10 mouse cellular contexts compared by ENCODE assay signal in the genomic region with DNA sequence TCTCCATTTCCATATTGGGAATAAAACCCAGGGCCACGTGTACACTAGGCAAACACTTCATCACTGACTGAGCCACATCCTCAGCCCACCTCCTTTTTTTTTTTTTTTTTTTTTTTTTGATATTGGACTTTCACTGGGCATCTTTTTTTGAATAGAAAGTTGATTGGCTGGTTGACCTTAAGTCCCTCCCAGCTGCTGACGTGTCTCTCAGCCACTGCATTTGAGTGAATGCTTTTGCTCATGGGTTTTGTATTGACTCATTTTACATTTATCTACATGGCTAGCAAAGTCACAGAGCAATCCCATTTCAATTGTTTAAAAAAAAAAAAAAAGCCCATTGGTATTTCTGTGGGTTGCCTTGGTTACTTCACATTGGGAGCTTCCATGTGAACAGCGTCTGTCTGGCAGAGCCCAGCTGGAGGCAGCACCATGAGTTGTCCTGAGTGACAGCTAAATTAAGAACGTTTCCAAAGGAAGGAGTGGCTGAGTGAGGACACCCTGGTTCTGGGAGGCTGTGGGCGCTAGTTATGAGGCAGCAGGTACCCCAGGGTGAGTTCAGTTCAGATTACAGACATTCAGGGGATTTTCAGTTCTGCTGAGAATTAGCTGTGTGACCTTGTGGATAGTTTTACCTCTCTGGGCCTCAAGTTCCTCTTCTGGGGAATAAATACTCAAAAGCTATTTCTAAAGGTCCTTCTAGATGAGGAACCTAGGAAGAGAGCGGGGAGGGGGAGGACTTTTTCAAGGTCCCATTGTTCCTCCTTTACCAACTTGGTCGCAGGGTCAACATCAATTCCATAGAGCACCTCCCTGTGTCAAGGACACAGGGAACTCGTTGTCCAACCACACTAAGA. TPM values are rescaled to one million over a fixed set of nuclear protein-coding genes. Genes with fewer than 3 reads are reported as not detected.
DNase-seq lines count a peak whose midpoint lies in the region.
"Had no signal": no experiment of that assay in that cellular context is flagged by ENCODE, and none has a peak within 500 bp of the region (broad histone marks: within the 10 kb centered on the region; RNA-seq: fewer than 3 reads in every experiment).

No protein-coding gene starts in this region.

- intact Hi-C loops in left cerebral cortex, postnatal 14 days (cut with DNase I): no loop called here
- intact Hi-C loops in left cerebral cortex, postnatal 4 days (cut with DNase I): no loop called here

- DNase-seq in left cerebral cortex, postnatal 14 days (ENCODE audit: low spot score in 2 of 2): peak; percentile 50 to 53
- no peak for DNase-seq in left cerebral cortex, postnatal 4 days
- peak; percentile 18 to 21 for DNase-seq in frontal cortex, postnatal 14 days (ENCODE audit: low spot score in 2 of 2)
- DNase-seq in layer of hippocampus, postnatal 14 days (ENCODE audit: low spot score in 2 of 2): peak; percentile 45 to 67
- peak; percentile 21 to 28 for DNase-seq in right cerebral cortex, postnatal 36 days (ENCODE audit: low spot score in 2 of 2)
- DNase-seq in kidney, postnatal 36 days: no peak
- no peak for DNase-seq in kidney, postnatal 25 days
- DNase-seq in cerebellum, adult 8-10 months: no peak
- DNase-seq: adrenal gland, postnatal 14 days; lung, adult 18-20 months had no signal

RNA-seq across cellular contexts. Expression of gene Dusp22, which starts 31.4 kb away (rescaled TPM):
- 10 to 100 TPM; 34.7 to 37.0 TPM for total RNA-seq in left cerebral cortex, postnatal 14 days (2021)
- total RNA-seq in left cerebral cortex, postnatal 4 days (2021): 10 to 100 TPM; 22.8 to 24.8 TPM
- total RNA-seq in layer of hippocampus, postnatal 14 days (2021): 10 to 100 TPM; 26.9 to 28.2 TPM

Comparison
In these comparisons a context has a peak if more than half of its experiments do, and no peak if none do; other contexts are left out.
1. DNase-seq: peak in left cerebral cortex, postnatal 14 days (2 of 2), frontal cortex, postnatal 14 days (2 of 2), layer of hippocampus, postnatal 14 days (2 of 2) and right cerebral cortex, postnatal 36 days (2 of 2); none in left cerebral cortex, postnatal 4 days (single experiment), kidney, postnatal 36 days (0 of 2), kidney, postnatal 25 days (0 of 2) and cerebellum, adult 8-10 months (single experiment).